In the genomic region with DNA sequence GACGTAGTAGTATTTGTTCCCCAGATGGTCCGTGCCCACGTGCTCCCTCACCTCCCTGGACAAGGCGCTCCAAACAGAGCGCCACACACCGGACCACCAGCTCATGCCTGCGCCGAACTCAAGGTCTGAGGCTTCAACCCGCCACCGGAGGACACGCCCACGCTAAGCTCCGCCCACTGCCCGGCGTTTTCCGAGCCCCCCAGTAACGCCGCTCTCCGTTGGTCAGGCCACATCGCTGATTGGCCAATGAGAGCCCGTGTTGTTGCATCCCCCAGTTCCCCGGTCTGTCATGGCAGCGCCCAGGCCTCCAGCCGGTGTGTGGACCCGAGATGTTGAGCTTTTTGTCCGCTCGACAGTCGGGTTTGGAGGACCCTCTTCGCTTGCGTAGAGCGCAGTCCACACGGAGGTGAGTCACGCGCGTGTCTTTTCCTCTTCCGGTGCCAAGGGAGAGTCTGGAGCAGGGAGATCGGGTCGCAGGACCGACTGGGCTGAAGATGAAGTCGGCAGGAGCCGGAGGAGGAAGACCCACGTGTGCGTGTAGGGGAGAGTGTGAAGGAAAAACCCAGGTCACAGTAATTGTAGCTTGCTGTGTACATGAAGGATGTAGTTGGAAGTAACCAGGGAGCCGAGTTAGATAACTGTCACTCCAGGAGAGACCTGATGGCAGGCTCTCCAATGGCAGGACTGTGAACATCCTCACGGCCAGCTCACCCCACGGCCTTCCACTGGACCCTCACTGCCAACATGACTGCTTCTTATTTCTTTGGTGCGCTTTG, we compare ENCODE assay signal across 7 mouse cellular contexts. TPM values are rescaled to one million over a fixed set of nuclear protein-coding genes. Genes with fewer than 3 reads are reported as not detected.
DNase-seq lines count a peak whose midpoint lies in the region; ATAC-seq and TF ChIP-seq lines count a peak whose summit lies in the region.

A gene (minus strand): TSS at position 159 of the 776 bp plus-strand sequence.
A gene (plus strand): TSS at position 267 of the 776 bp plus-strand sequence.

- peak within 1 kb of the TSS; percentile 83 for H3K4me3 ChIP-seq in embryonic facial prominence, embryonic 10.5 days
- peak within 1 kb of the TSS; percentile 98 for H3K4me3 ChIP-seq in intestine, postnatal 0 days (ENCODE audit: low read depth, low read length)
- H3K4me3 ChIP-seq in midbrain, embryonic 12.5 days = peak within 1 kb of the TSS; percentile 96
- peak within 1 kb of the TSS; percentile 96 for H3K4me3 ChIP-seq in small intestine, adult 2 months (ENCODE audit: low read depth, low read length)

- intact Hi-C loops in left cerebral cortex, postnatal 4 days (cut with DNase I) = loop anchor here (10.0 kb wide), 1 partner anchor 114 kb away; a partner anchor contains a TSS

- under 1% methylated on average over 47 of the region's 47 CpGs for WGBS in embryonic facial prominence, embryonic 10.5 days
- WGBS in intestine, postnatal 0 days = under 1% methylated on average over 47 of the region's 47 CpGs
- WGBS in midbrain, embryonic 12.5 days = under 1% methylated on average over 47 of the region's 47 CpGs
- under 1% methylated on average over 47 of the region's 47 CpGs for WGBS in small intestine, adult 2 months

- H3K9ac ChIP-seq in intestine, postnatal 0 days (ENCODE audit: low read depth, low read length) = peak within 1 kb of the TSS; percentile 64
- H3K9ac ChIP-seq in midbrain, embryonic 12.5 days (replicated peaks) = peak within 1 kb of the TSS; percentile 71

- H3K27me3 ChIP-seq in embryonic facial prominence, embryonic 10.5 days (replicated peaks; ENCODE audit: low read depth, poor library complexity, severe bottlenecking) = no peaks in the 10 kb centered on the region
- H3K27me3 ChIP-seq in intestine, postnatal 0 days (replicated peaks; ENCODE audit: control insufficient read depth, insufficient read depth, low read length) = no peaks in the 10 kb centered on the region
- H3K27me3 ChIP-seq in midbrain, embryonic 12.5 days = no peaks in the 10 kb centered on the region
- H3K27me3 ChIP-seq in small intestine, adult 2 months (ENCODE audit: control insufficient read depth, insufficient read depth, low read length) = no peaks in the 10 kb centered on the region

- peak within 1 kb of the TSS; percentile 85 for H3K27ac ChIP-seq in embryonic facial prominence, embryonic 10.5 days (replicated peaks)
- H3K27ac ChIP-seq in intestine, postnatal 0 days (ENCODE audit: low read depth, low read length) = no peak within 1 kb of the TSS
- H3K27ac ChIP-seq in midbrain, embryonic 12.5 days (replicated peaks) = no peak within 1 kb of the TSS; the same call in 1 of the 2 replicates
- no peak within 1 kb of the TSS for H3K27ac ChIP-seq in small intestine, adult 2 months (ENCODE audit: insufficient read depth, low read depth, low read length)

- peaks cover 17% of the 10 kb centered on the region for H3K36me3 ChIP-seq in embryonic facial prominence, embryonic 10.5 days (replicated peaks)
- peaks cover 17% of the 10 kb centered on the region for H3K36me3 ChIP-seq in intestine, postnatal 0 days (ENCODE audit: control insufficient read depth, insufficient read depth)
- H3K36me3 ChIP-seq in midbrain, embryonic 12.5 days = peaks cover 9% of the 10 kb centered on the region; the same call in 1 of the 2 replicates
- peaks cover 4% of the 10 kb centered on the region; the same call in 1 of the 2 replicates for H3K36me3 ChIP-seq in small intestine, adult 2 months (ENCODE audit: control insufficient read depth, insufficient read depth, low read length)

- H3K9me3 ChIP-seq in embryonic facial prominence, embryonic 10.5 days = no peaks in the 10 kb centered on the region
- no peaks in the 10 kb centered on the region for H3K9me3 ChIP-seq in intestine, postnatal 0 days (ENCODE audit: control insufficient read depth)
- no peaks in the 10 kb centered on the region for H3K9me3 ChIP-seq in midbrain, embryonic 12.5 days

- peak; percentile 98 for ATAC-seq in intestine, postnatal 0 days
- ATAC-seq in midbrain, embryonic 12.5 days (ENCODE audit: low FRiP score, low read depth) = peak; percentile 99

- H3K4me2 ChIP-seq in intestine, postnatal 0 days (replicated peaks; ENCODE audit: low read depth) = peak within 1 kb of the TSS; percentile 85
- peak within 1 kb of the TSS; percentile 95 for H3K4me2 ChIP-seq in midbrain, embryonic 12.5 days (replicated peaks)

- peak; percentile 22; the same call in 1 of the 2 replicates for TF ChIP-seq CTCF in intestine, postnatal 0 days (IDR thresholded peaks at IDR 0.05; ENCODE audit: low read depth)
- no peak for TF ChIP-seq CTCF in small intestine, adult 2 months (IDR thresholded peaks at IDR 0.05; ENCODE audit: extremely low read depth, insufficient read length, insufficient replicate concordance, low read depth, low read length)

- TF ChIP-seq POLR2A in small intestine, adult 2 months (IDR thresholded peaks at IDR 0.05; ENCODE audit: low read depth, low read length) = peak; percentile 32; the same call in 1 of the 2 replicates

- H3K4me1 ChIP-seq in embryonic facial prominence, embryonic 10.5 days = peaks cover 16% of the 10 kb centered on the region
- no peaks in the 10 kb centered on the region for H3K4me1 ChIP-seq in intestine, postnatal 0 days (replicated peaks; ENCODE audit: control insufficient read depth, insufficient read depth, low read length)
- peaks cover 12% of the 10 kb centered on the region for H3K4me1 ChIP-seq in midbrain, embryonic 12.5 days
- peaks cover 7% of the 10 kb centered on the region; the same call in 1 of the 2 replicates for H3K4me1 ChIP-seq in small intestine, adult 2 months (ENCODE audit: control insufficient read depth, insufficient read depth, insufficient read length, low read length)

- DNase-seq in adrenal gland, postnatal 10 days = peak; percentile 98
- DNase-seq in embryonic facial prominence, embryonic 10.5 days (ENCODE audit: low spot score) = peak; percentile 98
- DNase-seq in gonadal fat pad, adult 2 months (ENCODE audit: low read depth) = peak; percentile 55
- DNase-seq in left cerebral cortex, postnatal 4 days = peak; percentile 98

RNA-seq across cellular contexts. Expression of the first gene that starts in this region (rescaled TPM):
- 10 to 100 TPM; 30.4 to 37.3 TPM for total RNA-seq in adrenal gland, postnatal 10 days (2021)
- 104 and 106 TPM in 2 replicates for polyA plus RNA-seq in embryonic facial prominence, embryonic 10.5 days (2016; fragmentation: Nextera tagmentation; extraction: Ambion mirVana)
- 4.8 and 11.2 TPM in 2 replicates for polyA plus RNA-seq in gonadal fat pad, adult 2 months (2012; rRNA removed)
- 39.2 and 39.4 TPM in 2 replicates for polyA plus RNA-seq in intestine, postnatal 0 days (2015; fragmentation: Nextera tagmentation; extraction: Ambion mirVana)
- 10 to 100 TPM; 30.5 to 30.9 TPM for total RNA-seq in left cerebral cortex, postnatal 4 days (2021)
- 72.7 and 74.7 TPM in 2 replicates for polyA plus RNA-seq in midbrain, embryonic 12.5 days (2016; fragmentation: Nextera tagmentation; extraction: Ambion mirVana)
- 0.84 and 0.94 TPM in 2 replicates for polyA plus RNA-seq in small intestine, adult 2 months (2012; rRNA removed)

RNA-seq across cellular contexts. Expression of the second gene that starts in this region (rescaled TPM):
- total RNA-seq in adrenal gland, postnatal 10 days (2021) = 10 to 100 TPM; 11.5 to 13.3 TPM
- polyA plus RNA-seq in embryonic facial prominence, embryonic 10.5 days (2016; fragmentation: Nextera tagmentation; extraction: Ambion mirVana) = 24.2 and 24.9 TPM in 2 replicates
- polyA plus RNA-seq in gonadal fat pad, adult 2 months (2012; rRNA removed) = 5.1 and 5.8 TPM in 2 replicates
- 6.8 and 8.0 TPM in 2 replicates for polyA plus RNA-seq in intestine, postnatal 0 days (2015; fragmentation: Nextera tagmentation; extraction: Ambion mirVana)
- 10 to 100 TPM; 39.6 to 40.5 TPM for total RNA-seq in left cerebral cortex, postnatal 4 days (2021)
- polyA plus RNA-seq in midbrain, embryonic 12.5 days (2016; fragmentation: Nextera tagmentation; extraction: Ambion mirVana) = 21.2 and 23.2 TPM in 2 replicates
- 3.2 and 5.0 TPM in 2 replicates for polyA plus RNA-seq in small intestine, adult 2 months (2012; rRNA removed)
